Comparison of ENCODE assay signal across 8 mouse cellular contexts in the genomic region with DNA sequence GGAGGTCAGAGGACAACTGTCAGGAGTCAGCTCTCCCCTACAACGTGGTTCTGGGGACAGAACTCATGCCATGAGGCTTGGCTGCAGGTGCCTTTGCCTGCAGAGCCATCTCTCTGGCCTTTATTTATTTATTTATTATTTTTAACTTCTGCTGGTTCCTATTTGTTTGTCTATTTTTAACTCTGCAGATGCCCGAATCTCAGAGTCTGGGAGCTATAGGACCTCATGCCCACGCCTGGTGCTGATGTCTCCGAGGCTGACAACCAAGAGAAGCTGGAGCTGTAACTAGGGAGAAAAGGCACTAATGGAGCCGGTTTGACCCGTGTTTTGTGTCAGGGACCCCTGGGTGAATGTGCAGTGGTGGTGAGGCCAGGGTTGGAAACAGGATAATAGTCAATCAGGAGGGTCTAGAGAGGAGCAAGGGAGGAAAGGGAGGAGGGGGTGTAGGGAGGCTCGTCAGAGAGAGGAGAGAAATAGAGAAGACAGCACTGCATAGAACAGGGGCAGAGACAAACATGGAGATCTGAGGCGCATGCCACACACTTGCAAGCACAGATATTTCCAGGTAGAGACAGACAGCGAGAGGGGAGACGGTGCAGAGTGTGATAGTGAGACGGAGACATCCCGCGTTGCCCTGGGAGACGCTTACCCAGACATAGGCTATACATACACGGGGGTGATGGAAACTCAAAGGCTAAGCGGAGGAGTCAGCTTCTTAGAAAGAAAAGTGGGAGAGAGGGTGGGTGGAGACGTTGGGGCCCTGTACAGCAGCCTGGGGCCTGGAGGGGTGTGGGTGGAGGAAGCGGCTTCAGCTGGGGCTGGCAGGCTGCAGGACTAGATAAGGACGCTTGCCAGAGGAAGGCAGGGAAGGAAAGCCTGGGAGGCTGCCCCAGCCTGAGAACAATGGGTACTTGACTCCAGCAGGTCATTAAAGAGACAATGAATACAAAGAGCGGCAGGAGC. TPM values are rescaled to one million over a fixed set of nuclear protein-coding genes. Genes with fewer than 3 reads are reported as not detected.
DNase-seq lines count a peak whose midpoint lies in the region; ATAC-seq lines count a peak whose summit lies in the region.

No protein-coding gene starts in this region.

- H3K4me1 ChIP-seq in limb, embryonic 13.5 days, result peaks cover 14% of the 10 kb centered on the region
- peaks cover 14% of the 10 kb centered on the region for H3K4me1 ChIP-seq in limb, embryonic 10.5 days
- H3K4me1 ChIP-seq in forebrain, embryonic 14.5 days (ENCODE audit: control insufficient read depth, insufficient read depth, low read length), result peaks cover 10% of the 10 kb centered on the region; the same call in 1 of the 2 replicates
- H3K4me1 ChIP-seq in hindbrain, embryonic 10.5 days (replicated peaks), result peaks cover 38% of the 10 kb centered on the region
- peaks cover 16% of the 10 kb centered on the region; the same call in 1 of the 2 replicates for H3K4me1 ChIP-seq in stomach, embryonic 14.5 days (ENCODE audit: control insufficient read depth, insufficient read depth, low read length)

- H3K4me3 ChIP-seq in limb, embryonic 13.5 days, result no peak overlapping the region
- no peak overlapping the region for H3K4me3 ChIP-seq in limb, embryonic 10.5 days
- no peak overlapping the region for H3K4me3 ChIP-seq in forebrain, embryonic 14.5 days (ENCODE audit: low read depth, low read length)
- peak overlapping the region; percentile 39 for H3K4me3 ChIP-seq in hindbrain, embryonic 10.5 days
- H3K4me3 ChIP-seq in stomach, embryonic 14.5 days (ENCODE audit: low read depth, low read length), result no peak overlapping the region

- H3K4me2 ChIP-seq in limb, embryonic 13.5 days (replicated peaks), result 0 out of 2 replicates have a peak overlapping the region, but pooled peaks have one; percentile 4
- peak overlapping the region; percentile 31; the same call in 1 of the 2 replicates for H3K4me2 ChIP-seq in forebrain, embryonic 14.5 days (ENCODE audit: low read length)
- no peak overlapping the region for H3K4me2 ChIP-seq in stomach, embryonic 14.5 days (replicated peaks; ENCODE audit: low read depth, low read length)

- ATAC-seq in limb, embryonic 13.5 days (ENCODE audit: low FRiP score, low read depth), result no peak
- peak; percentile 59 for ATAC-seq in forebrain, embryonic 14.5 days
- ATAC-seq in stomach, embryonic 14.5 days (ENCODE audit: insufficient number of reproducible peaks, insufficient read depth, low FRiP score, low read depth), result peak; percentile 88; the same call in 1 of the 2 replicates

- H3K36me3 ChIP-seq in limb, embryonic 13.5 days, result no peaks in the 10 kb centered on the region
- H3K36me3 ChIP-seq in limb, embryonic 10.5 days, result no peaks in the 10 kb centered on the region
- no peaks in the 10 kb centered on the region for H3K36me3 ChIP-seq in forebrain, embryonic 14.5 days (ENCODE audit: control insufficient read depth, insufficient read depth, low read length)
- H3K36me3 ChIP-seq in hindbrain, embryonic 10.5 days, result no peaks in the 10 kb centered on the region
- no peaks in the 10 kb centered on the region for H3K36me3 ChIP-seq in stomach, embryonic 14.5 days (ENCODE audit: control insufficient read depth, insufficient read depth, low read length)

- H3K27me3 ChIP-seq in limb, embryonic 13.5 days, result peaks cover 81% of the 10 kb centered on the region
- peaks cover 72% of the 10 kb centered on the region for H3K27me3 ChIP-seq in limb, embryonic 10.5 days (ENCODE audit: low read depth, poor library complexity, severe bottlenecking)
- H3K27me3 ChIP-seq in forebrain, embryonic 14.5 days (replicated peaks; ENCODE audit: control insufficient read depth, insufficient read depth, low read length), result peaks cover 13% of the 10 kb centered on the region
- H3K27me3 ChIP-seq in hindbrain, embryonic 10.5 days (ENCODE audit: insufficient read depth, poor library complexity, severe bottlenecking), result peaks cover 72% of the 10 kb centered on the region
- H3K27me3 ChIP-seq in stomach, embryonic 14.5 days (ENCODE audit: control insufficient read depth, insufficient read depth, low read length), result peaks cover 25% of the 10 kb centered on the region; the same call in 1 of the 2 replicates

- no peak overlapping the region for H3K27ac ChIP-seq in limb, embryonic 13.5 days
- H3K27ac ChIP-seq in limb, embryonic 10.5 days, result no peak overlapping the region
- H3K27ac ChIP-seq in forebrain, embryonic 14.5 days (ENCODE audit: low read depth, low read length), result peak overlapping the region; percentile 35
- H3K27ac ChIP-seq in hindbrain, embryonic 10.5 days, result peak overlapping the region; percentile 78
- no peak overlapping the region for H3K27ac ChIP-seq in stomach, embryonic 14.5 days (ENCODE audit: low read length)

- no peak for DNase-seq in limb, embryonic 10.5 days (ENCODE audit: low spot score)
- no peak for DNase-seq in forebrain, embryonic 14.5 days (ENCODE audit: low spot score)
- DNase-seq in hindbrain, embryonic 10.5 days (ENCODE audit: low spot score), result peak; percentile 50
- peak; percentile 64 to 78 for DNase-seq in left cerebral cortex, adult 18-20 months (ENCODE audit: low spot score in 2 of 2)
- peak; percentile 52 for DNase-seq in mesoderm, embryonic 11.5 days (ENCODE audit: low read depth, low spot score)
- DNase-seq in cerebellum, postnatal 25 days, result no peak

- H3K9ac ChIP-seq in limb, embryonic 13.5 days, result no peak overlapping the region
- H3K9ac ChIP-seq in forebrain, embryonic 14.5 days (ENCODE audit: low read length), result peak overlapping the region; percentile 25; the same call in 1 of the 2 replicates
- no peak overlapping the region for H3K9ac ChIP-seq in stomach, embryonic 14.5 days (replicated peaks; ENCODE audit: low read depth, low read length)

- 24% methylated on average over 20 of the region's 20 CpGs for whole genome bisulfite sequencing in limb, embryonic 13.5 days
- WGBS in limb, embryonic 10.5 days, result 26% methylated on average over 20 of the region's 20 CpGs
- 11% methylated on average over 20 of the region's 20 CpGs for WGBS in forebrain, embryonic 14.5 days
- WGBS in hindbrain, embryonic 10.5 days, result 13% methylated on average over 20 of the region's 20 CpGs
- 23% methylated on average over 20 of the region's 20 CpGs for WGBS in stomach, embryonic 14.5 days

- H3K9me3 ChIP-seq in limb, embryonic 13.5 days, result no peaks in the 10 kb centered on the region
- no peaks in the 10 kb centered on the region for H3K9me3 ChIP-seq in limb, embryonic 10.5 days (replicated peaks)
- H3K9me3 ChIP-seq in forebrain, embryonic 14.5 days (replicated peaks; ENCODE audit: control insufficient read depth, low read length), result no peaks in the 10 kb centered on the region
- no peaks in the 10 kb centered on the region for H3K9me3 ChIP-seq in hindbrain, embryonic 10.5 days
- H3K9me3 ChIP-seq in stomach, embryonic 14.5 days (ENCODE audit: control insufficient read depth, low read depth, low read length), result no peaks in the 10 kb centered on the region

RNA-seq across cellular contexts. Expression of gene Ptgs1, which starts 32.0 kb away (rescaled TPM):
- polyA plus RNA-seq in limb, embryonic 13.5 days (2015; fragmentation: Nextera tagmentation; extraction: Ambion mirVana), result 8.7 and 9.1 TPM in 2 replicates
- polyA plus RNA-seq in limb, embryonic 10.5 days (2016; fragmentation: Nextera tagmentation; extraction: Ambion mirVana), result 2.9 and 3.3 TPM in 2 replicates
- polyA plus RNA-seq in forebrain, embryonic 14.5 days (2014; fragmentation: Nextera tagmentation; extraction: Ambion mirVana), result 3.7 and 3.8 TPM in 2 replicates
- 4.5 and 5.2 TPM in 2 replicates for polyA plus RNA-seq in hindbrain, embryonic 10.5 days (2016; fragmentation: Nextera tagmentation; extraction: Ambion mirVana)
- 10 to 100 TPM; 18.0 to 22.4 TPM for total RNA-seq in left cerebral cortex, adult 18-20 months (2021)
- polyA plus RNA-seq in stomach, embryonic 14.5 days (2014; fragmentation: Nextera tagmentation; extraction: Ambion mirVana), result 30.7 and 34.1 TPM in 2 replicates

Comparison
In these comparisons a context has a peak if more than half of its experiments do, and no peak if none do; other contexts are left out.
1. H3K27ac ChIP-seq: peak in forebrain, embryonic 14.5 days (single experiment) and hindbrain, embryonic 10.5 days (single experiment); none in limb, embryonic 13.5 days (single experiment), limb, embryonic 10.5 days (single experiment) and stomach, embryonic 14.5 days (single experiment).
2. DNase-seq: peak in hindbrain, embryonic 10.5 days (single experiment), left cerebral cortex, adult 18-20 months (2 of 2) and mesoderm, embryonic 11.5 days (single experiment); none in limb, embryonic 10.5 days (single experiment), forebrain, embryonic 14.5 days (single experiment) and cerebellum, postnatal 25 days (0 of 2).